10 mouse cellular contexts compared by ENCODE assay signal in genomic region chr6:47954425-47954824, GRCm38 (mm10). TPM values are rescaled to one million over a fixed set of nuclear protein-coding genes. Genes with fewer than 3 reads are reported as not detected.
DNase-seq lines count a peak whose midpoint lies in the region; ATAC-seq and TF ChIP-seq lines count a peak whose summit lies in the region.
"Had no signal": no experiment of that assay in that cellular context is flagged by ENCODE, and none has a peak within 500 bp of the region (broad histone marks: within the 10 kb centered on the region; RNA-seq: fewer than 3 reads in every experiment).

No protein-coding gene starts in this region.

- ATAC-seq in kidney, embryonic 14.5 days (ENCODE audit: low FRiP score, low TSS enrichment): no peak
- ATAC-seq in embryonic facial prominence, embryonic 13.5 days (ENCODE audit: insufficient number of reproducible peaks, insufficient read depth, low FRiP score, low TSS enrichment, low read depth): no peak
- ATAC-seq in intestine, postnatal 0 days: no peak
- ATAC-seq in midbrain, postnatal 0 days (ENCODE audit: low FRiP score): no peak
- ATAC-seq in activated CD4-positive, CD25-positive, alpha-beta regulatory T cell, adult 4 months: no peak

- no peak for DNase-seq in kidney, adult 2 months
- no peak for DNase-seq in midbrain, postnatal 0 days (ENCODE audit: low spot score)
- no peak for DNase-seq in frontal cortex, postnatal 25 days (ENCODE audit: low spot score in 2 of 2)
- no peak for DNase-seq in frontal cortex, postnatal 14 days (ENCODE audit: low spot score in 2 of 2)
- DNase-seq: lung, adult 18-20 months; right cerebral cortex, adult 18-20 months had no signal

- 82% methylated on average over 3 of the region's 3 CpGs for WGBS in kidney, embryonic 14.5 days
- 82% methylated on average over 3 of the region's 3 CpGs for WGBS in kidney, adult 2 months
- WGBS in embryonic facial prominence, embryonic 13.5 days: 90% methylated on average over 3 of the region's 3 CpGs
- 75% methylated on average over 3 of the region's 3 CpGs for WGBS in intestine, postnatal 0 days
- 94% methylated on average over 3 of the region's 3 CpGs for WGBS in midbrain, postnatal 0 days

- no peak overlapping the region for H3K9ac ChIP-seq in kidney, embryonic 14.5 days (ENCODE audit: low read depth, low read length)
- peak overlapping the region; percentile 83 for H3K9ac ChIP-seq in embryonic facial prominence, embryonic 13.5 days
- H3K9ac ChIP-seq in intestine, postnatal 0 days (ENCODE audit: low read depth, low read length): no peak overlapping the region
- no peak overlapping the region for H3K9ac ChIP-seq in midbrain, postnatal 0 days (replicated peaks; ENCODE audit: low read length, poor library complexity, severe bottlenecking)

- no peak for TF ChIP-seq POLR2A in kidney, adult 2 months (IDR thresholded peaks at IDR 0.05; ENCODE audit: low read depth, low read length)

- H3K4me2 ChIP-seq in kidney, embryonic 14.5 days (replicated peaks; ENCODE audit: low read depth, low read length): peak overlapping the region; percentile 69
- H3K4me2 ChIP-seq in embryonic facial prominence, embryonic 13.5 days: peak overlapping the region; percentile 79
- H3K4me2 ChIP-seq in intestine, postnatal 0 days (replicated peaks; ENCODE audit: low read depth): peak overlapping the region; percentile 88
- peak overlapping the region; percentile 78 for H3K4me2 ChIP-seq in midbrain, postnatal 0 days (ENCODE audit: low read depth, low read length, poor library complexity, severe bottlenecking)

- H3K4me3 ChIP-seq in kidney, embryonic 14.5 days (ENCODE audit: low read length): peak overlapping the region; percentile 59; the same call in 1 of the 2 replicates
- H3K4me3 ChIP-seq in kidney, adult 2 months (ENCODE audit: insufficient read depth, low read depth, low read length): no peak overlapping the region
- peak overlapping the region; percentile 73 for H3K4me3 ChIP-seq in embryonic facial prominence, embryonic 13.5 days
- H3K4me3 ChIP-seq in intestine, postnatal 0 days (ENCODE audit: low read depth, low read length): peak overlapping the region; percentile 73; the same call in 1 of the 2 replicates
- peak overlapping the region; percentile 68 for H3K4me3 ChIP-seq in midbrain, postnatal 0 days (ENCODE audit: low read depth, low read length)

- no peak overlapping the region for H3K27ac ChIP-seq in kidney, embryonic 14.5 days (ENCODE audit: low read depth, low read length)
- no peak overlapping the region for H3K27ac ChIP-seq in kidney, adult 2 months (ENCODE audit: insufficient read depth, low read depth, low read length)
- no peak overlapping the region for H3K27ac ChIP-seq in embryonic facial prominence, embryonic 13.5 days
- no peak overlapping the region for H3K27ac ChIP-seq in intestine, postnatal 0 days (ENCODE audit: low read depth, low read length)
- H3K27ac ChIP-seq in midbrain, postnatal 0 days (ENCODE audit: low read depth, low read length): no peak overlapping the region

- H3K27me3 ChIP-seq in kidney, embryonic 14.5 days (ENCODE audit: control insufficient read depth, insufficient read depth, low read length): no peaks in the 10 kb centered on the region
- H3K27me3 ChIP-seq in kidney, adult 2 months (replicated peaks; ENCODE audit: control insufficient read depth, insufficient read depth, low read length): no peaks in the 10 kb centered on the region
- no peaks in the 10 kb centered on the region for H3K27me3 ChIP-seq in embryonic facial prominence, embryonic 13.5 days
- no peaks in the 10 kb centered on the region for H3K27me3 ChIP-seq in intestine, postnatal 0 days (replicated peaks; ENCODE audit: control insufficient read depth, insufficient read depth, low read length)
- H3K27me3 ChIP-seq in midbrain, postnatal 0 days (ENCODE audit: insufficient read depth, low read length): no peaks in the 10 kb centered on the region

- no peaks in the 10 kb centered on the region for H3K4me1 ChIP-seq in kidney, embryonic 14.5 days (ENCODE audit: control insufficient read depth, insufficient read depth, low read length)
- H3K4me1 ChIP-seq in kidney, adult 2 months (ENCODE audit: control insufficient read depth, insufficient read depth, low read length): peaks cover 4% of the 10 kb centered on the region; the same call in 1 of the 2 replicates
- peaks cover 14% of the 10 kb centered on the region for H3K4me1 ChIP-seq in embryonic facial prominence, embryonic 13.5 days
- peaks cover 9% of the 10 kb centered on the region; the same call in 1 of the 2 replicates for H3K4me1 ChIP-seq in intestine, postnatal 0 days (replicated peaks; ENCODE audit: control insufficient read depth, insufficient read depth, low read length)
- H3K4me1 ChIP-seq in midbrain, postnatal 0 days (ENCODE audit: insufficient read depth, low read length): peaks cover 5% of the 10 kb centered on the region

- H3K9me3 ChIP-seq in kidney, embryonic 14.5 days (ENCODE audit: control insufficient read depth, low read length): no peaks in the 10 kb centered on the region
- no peaks in the 10 kb centered on the region for H3K9me3 ChIP-seq in embryonic facial prominence, embryonic 13.5 days
- no peaks in the 10 kb centered on the region for H3K9me3 ChIP-seq in intestine, postnatal 0 days (ENCODE audit: control insufficient read depth)
- no peaks in the 10 kb centered on the region for H3K9me3 ChIP-seq in midbrain, postnatal 0 days (ENCODE audit: low read length)

- TF ChIP-seq CTCF in kidney, adult 2 months (conservative IDR thresholded peaks at IDR 0.05; ENCODE audit: insufficient read depth, insufficient read length, low read depth, low read length): no peak
- no peak for TF ChIP-seq CTCF in intestine, postnatal 0 days (IDR thresholded peaks at IDR 0.05; ENCODE audit: low read depth)
- no peak for TF ChIP-seq CTCF in midbrain, postnatal 0 days (IDR thresholded peaks at IDR 0.05)

- H3K36me3 ChIP-seq in kidney, embryonic 14.5 days (ENCODE audit: control insufficient read depth, insufficient read depth, low read length): peaks cover 7% of the 10 kb centered on the region; the same call in 1 of the 2 replicates
- H3K36me3 ChIP-seq in kidney, adult 2 months (ENCODE audit: control insufficient read depth, insufficient read depth, low read length): no peaks in the 10 kb centered on the region
- peaks cover 47% of the 10 kb centered on the region for H3K36me3 ChIP-seq in embryonic facial prominence, embryonic 13.5 days
- peaks cover 18% of the 10 kb centered on the region; the same call in 1 of the 2 replicates for H3K36me3 ChIP-seq in intestine, postnatal 0 days (ENCODE audit: control insufficient read depth, insufficient read depth)
- peaks cover 18% of the 10 kb centered on the region for H3K36me3 ChIP-seq in midbrain, postnatal 0 days (ENCODE audit: insufficient read depth, low read length)

RNA-seq across cellular contexts. Expression of gene Zfp956, which starts 1.2 kb away (rescaled TPM):
- polyA plus RNA-seq in kidney, embryonic 14.5 days (2014; fragmentation: Nextera tagmentation; extraction: Ambion mirVana): 6.6 and 8.2 TPM in 2 replicates
- polyA plus RNA-seq in kidney, adult 2 months (2012; rRNA removed): 6.7 and 9.4 TPM in 2 replicates
- 14.4 and 15.3 TPM in 2 replicates for polyA plus RNA-seq in embryonic facial prominence, embryonic 13.5 days (2015; fragmentation: Nextera tagmentation; extraction: Ambion mirVana)
- 6.7 and 7.0 TPM in 2 replicates for polyA plus RNA-seq in intestine, postnatal 0 days (2015; fragmentation: Nextera tagmentation; extraction: Ambion mirVana)
- total RNA-seq in midbrain, postnatal 0 days (2014; rRNA removed): 34.8 and 37.7 TPM in 2 replicates
- polyA plus RNA-seq in midbrain, postnatal 0 days (2015; fragmentation: Nextera tagmentation; extraction: Ambion mirVana): 26.1 and 27.0 TPM in 2 replicates
- 10 to 100 TPM; 12.5 to 15.6 TPM for polyA plus RNA-seq in activated CD4-positive, CD25-positive, alpha-beta regulatory T cell, adult 4 months (2017; shearing (Covaris generic))

RNA-seq across cellular contexts. Expression of gene Zfp212, which starts 34.1 kb away (rescaled TPM):
- polyA plus RNA-seq in kidney, embryonic 14.5 days (2014; fragmentation: Nextera tagmentation; extraction: Ambion mirVana): 11.6 and 15.3 TPM in 2 replicates
- polyA plus RNA-seq in kidney, adult 2 months (2012; rRNA removed): 8.1 and 8.5 TPM in 2 replicates
- polyA plus RNA-seq in embryonic facial prominence, embryonic 13.5 days (2015; fragmentation: Nextera tagmentation; extraction: Ambion mirVana): 23.2 and 24.0 TPM in 2 replicates
- 7.5 and 8.8 TPM in 2 replicates for polyA plus RNA-seq in intestine, postnatal 0 days (2015; fragmentation: Nextera tagmentation; extraction: Ambion mirVana)
- total RNA-seq in midbrain, postnatal 0 days (2014; rRNA removed): 13.4 and 15.9 TPM in 2 replicates
- 19.0 and 21.8 TPM in 2 replicates for polyA plus RNA-seq in midbrain, postnatal 0 days (2015; fragmentation: Nextera tagmentation; extraction: Ambion mirVana)
- 10 to 100 TPM; 14.6 to 15.2 TPM for polyA plus RNA-seq in activated CD4-positive, CD25-positive, alpha-beta regulatory T cell, adult 4 months (2017; shearing (Covaris generic))
